Mouse (Mus musculus): ENCODE data around the gene Shisa2. TPM values are rescaled to one million over a fixed set of nuclear protein-coding genes. Genes with fewer than 3 reads are reported as not detected.
A peak's percentile ranks its signal among the peaks of the same experiment; 100 is the strongest.

The Shisa2 gene
- total RNA-seq, 2 experiments from 2014 or later: 0.07 TPM; not detected in 1

DNA sequence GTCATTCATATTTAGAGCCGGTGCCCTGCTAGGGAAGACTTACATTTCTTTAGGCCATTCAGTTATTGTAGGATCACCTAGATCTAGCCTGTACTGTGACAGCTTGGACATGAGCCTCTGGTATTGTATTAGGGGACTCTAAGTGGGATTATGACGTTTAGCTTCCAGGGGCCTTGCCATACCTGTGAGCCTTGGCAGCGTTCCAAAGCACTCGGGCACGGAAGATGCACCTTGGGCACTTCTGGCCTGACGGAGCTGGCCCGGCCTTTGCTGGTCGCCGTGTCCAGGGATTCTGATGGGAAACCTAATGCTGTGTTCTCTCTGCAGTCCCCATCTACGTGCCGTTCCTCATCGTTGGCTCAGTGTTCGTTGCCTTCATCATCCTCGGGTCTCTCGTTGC lies 4.2 kb downstream of the Shisa2 start:
- no peak for ATAC-seq (ENCODE audit: poor library complexity, severe bottlenecking)

DNA sequence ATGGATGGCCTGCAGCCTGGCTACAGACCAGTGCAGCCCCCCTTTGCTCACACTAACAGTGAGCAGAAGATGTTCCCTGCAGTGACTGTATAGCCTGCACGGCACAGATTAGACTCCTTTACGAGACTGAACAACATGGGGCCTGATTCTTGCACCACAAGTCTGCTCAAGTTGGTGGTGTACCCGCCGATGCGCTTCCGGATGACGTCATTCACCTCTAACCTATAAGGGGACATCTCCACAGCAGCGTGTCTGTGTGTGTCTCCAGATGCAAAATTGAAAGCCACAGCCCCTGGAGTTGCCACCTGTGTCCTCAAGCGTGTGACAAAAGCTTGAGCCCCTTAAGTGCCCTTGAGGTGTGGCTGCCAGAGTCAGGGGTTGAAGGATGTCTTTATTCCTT lies 5.0 kb downstream of the Shisa2 start:
- no peak for ATAC-seq (ENCODE audit: poor library complexity, severe bottlenecking)

DNA sequence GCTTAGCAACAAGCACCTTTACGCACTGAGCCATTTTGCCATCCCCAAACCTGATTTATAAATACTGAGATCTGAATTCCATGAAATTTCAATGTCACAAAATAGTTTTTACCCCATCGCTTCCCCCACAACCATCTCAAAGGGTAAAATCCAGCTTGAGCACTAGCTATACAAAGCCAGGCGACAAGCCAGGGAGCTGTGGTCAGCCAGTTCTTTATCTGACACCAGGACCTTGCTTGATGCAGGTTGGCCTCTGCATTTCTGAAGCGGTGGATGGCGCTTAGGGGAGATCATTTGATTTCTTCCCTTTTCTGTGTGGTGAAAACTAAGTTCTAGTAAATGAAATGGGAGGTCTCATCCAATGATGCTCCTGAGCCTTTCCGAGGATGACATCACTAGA lies 7.0 kb downstream of the Shisa2 start:
- no peak for ATAC-seq (ENCODE audit: poor library complexity, severe bottlenecking)

DNA sequence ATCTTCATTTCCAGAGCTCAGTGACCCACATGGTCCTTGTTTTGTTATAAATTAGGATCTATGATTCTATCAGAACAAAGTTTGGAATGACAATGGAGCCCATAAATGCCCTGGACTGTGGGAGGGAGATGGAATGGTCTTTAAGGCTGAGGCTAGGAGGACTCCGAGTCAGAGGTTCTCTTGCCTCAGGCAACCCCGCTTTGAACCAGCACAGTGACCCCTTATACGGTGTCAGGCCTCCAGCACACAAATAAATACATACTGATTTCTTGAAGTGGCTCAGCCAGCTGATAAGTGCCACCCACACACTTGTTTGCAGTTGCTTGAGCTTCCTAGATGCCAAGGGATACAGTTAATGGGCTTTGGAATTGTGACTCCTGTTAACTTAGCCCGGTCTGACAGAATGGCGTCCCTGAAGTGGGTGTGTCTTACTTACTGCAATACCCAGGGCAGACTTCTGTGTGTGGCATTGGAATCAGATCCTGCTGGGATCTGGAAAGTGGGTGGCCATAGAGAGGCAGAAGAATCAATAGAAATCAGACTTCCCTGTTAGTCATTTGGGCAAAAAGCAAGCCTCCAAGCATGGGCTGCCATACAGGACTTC lies 8.3 kb downstream of the Shisa2 start:
- no peak for ATAC-seq (ENCODE audit: poor library complexity, severe bottlenecking)

DNA sequence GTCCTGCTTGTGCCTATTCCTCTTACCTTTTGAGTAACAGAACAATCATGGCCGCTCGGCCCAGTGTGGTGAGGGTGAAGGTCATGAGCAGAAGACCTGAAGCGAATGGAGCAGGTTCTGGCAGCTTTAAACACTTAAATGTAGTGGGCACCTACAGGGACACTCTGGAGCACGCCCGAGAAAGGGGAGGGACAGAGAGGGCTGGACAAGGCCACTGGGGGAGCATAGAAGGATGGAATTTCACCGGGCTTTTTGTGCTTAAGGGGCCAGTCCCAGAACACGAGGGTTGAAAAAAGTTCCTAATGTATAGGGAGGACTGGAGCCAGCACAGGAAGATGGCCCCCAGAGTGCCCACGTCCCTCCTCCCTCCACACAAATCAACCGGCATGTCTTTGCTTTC lies 8.9 kb downstream of the Shisa2 start:
- no peak for ATAC-seq (ENCODE audit: poor library complexity, severe bottlenecking)

DNA sequence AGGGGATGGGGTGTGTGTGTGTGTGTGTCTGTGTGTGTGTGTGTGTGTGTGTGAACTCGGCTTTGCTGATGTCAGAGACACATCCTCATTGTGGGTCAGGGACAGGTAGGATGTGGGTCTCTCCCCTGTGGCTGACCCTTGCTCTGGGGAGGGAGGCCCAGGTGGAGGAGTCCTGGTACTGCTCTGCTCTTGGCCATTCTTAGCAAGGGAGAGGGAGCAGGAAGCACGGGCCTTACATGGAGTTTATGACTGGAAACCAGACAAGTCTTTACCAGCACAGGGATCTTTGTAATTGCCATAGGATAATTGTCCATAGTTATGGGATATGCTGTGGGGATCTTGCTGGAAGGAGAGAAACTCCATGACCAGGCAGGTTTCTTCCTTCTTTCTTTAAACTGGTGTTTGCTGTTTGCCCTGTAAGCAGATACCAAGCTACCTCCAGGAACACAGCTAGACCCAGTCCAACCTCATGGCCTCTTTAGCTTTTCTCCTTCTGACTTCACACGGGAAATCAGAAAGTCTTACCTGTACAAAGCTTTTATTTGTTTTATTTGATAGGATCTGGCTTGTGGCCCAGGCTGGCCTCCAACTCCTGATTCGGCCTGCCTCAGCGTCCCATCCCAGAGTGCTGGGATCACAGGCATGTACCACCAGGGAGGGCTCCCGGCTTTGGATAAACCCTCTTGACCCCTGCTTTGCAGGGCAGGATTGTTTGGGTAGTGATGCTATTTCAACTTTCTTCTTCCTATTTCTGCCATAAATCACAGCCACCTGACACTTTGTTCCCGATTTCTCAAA lies 14.0 kb downstream of the Shisa2 start:
- ATAC-seq (ENCODE audit: poor library complexity, severe bottlenecking): no peak

DNA sequence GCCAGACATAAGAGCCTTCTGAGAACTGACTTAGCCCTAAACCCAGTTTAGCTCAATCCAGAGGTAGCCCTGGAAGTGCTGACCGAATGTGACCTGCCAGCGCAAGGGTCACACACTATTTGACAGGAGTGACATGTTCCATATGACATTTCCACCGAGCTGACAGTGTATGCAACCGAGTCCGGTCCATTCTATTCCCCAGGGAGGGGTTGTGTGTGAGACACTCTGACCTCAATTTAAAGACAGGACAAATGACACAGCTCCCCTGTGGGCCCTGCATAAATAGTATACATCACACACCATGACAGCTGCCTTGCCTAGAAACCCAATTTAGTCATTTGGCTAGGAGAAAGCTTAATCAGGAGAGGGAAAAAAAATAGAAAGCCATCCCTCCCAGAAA lies 16.7 kb downstream of the Shisa2 start:
- ATAC-seq (ENCODE audit: poor library complexity, severe bottlenecking): no peak

DNA sequence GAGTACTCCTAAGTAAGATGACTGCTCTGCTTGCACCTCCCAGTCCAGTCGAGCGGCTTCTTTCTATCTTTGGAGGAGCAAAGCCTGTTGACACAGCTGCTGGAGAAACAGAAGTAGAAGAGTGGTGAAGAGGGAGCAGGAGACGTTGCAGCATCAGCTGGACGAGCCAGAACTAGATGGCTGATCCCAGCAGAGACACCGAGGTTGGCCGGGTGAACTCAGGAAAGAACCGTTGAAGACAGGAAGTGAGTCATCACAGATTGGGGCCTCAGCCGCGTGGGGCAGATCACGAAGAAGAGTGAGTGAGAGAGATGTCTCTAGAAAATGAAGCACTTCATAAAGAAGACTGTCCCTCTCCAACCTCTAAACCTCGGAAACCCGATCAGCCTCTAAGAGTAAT lies 18.5 kb downstream of the Shisa2 start:
- peak; percentile 67 for ATAC-seq (ENCODE audit: poor library complexity, severe bottlenecking)

DNA sequence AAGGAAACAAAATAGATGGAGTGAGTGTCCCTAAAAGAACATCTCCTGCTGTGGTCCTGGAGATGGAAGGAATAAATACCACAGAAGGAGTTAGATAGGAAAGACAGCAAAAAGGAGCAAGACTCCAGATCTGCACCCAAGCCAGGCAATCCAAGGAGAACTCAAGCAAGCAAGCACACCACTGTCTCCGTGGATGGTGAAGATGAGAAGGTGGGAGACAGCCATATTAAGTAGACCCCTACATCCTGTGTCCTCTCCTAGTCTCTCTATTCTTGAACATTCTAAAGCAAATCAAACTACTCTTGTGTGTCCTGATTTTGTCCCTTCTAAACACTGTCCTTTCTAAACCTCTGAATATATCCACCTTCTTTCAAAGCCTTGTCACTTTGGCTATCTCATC lies 19.1 kb downstream of the Shisa2 start:
- no peak for ATAC-seq (ENCODE audit: poor library complexity, severe bottlenecking)

DNA sequence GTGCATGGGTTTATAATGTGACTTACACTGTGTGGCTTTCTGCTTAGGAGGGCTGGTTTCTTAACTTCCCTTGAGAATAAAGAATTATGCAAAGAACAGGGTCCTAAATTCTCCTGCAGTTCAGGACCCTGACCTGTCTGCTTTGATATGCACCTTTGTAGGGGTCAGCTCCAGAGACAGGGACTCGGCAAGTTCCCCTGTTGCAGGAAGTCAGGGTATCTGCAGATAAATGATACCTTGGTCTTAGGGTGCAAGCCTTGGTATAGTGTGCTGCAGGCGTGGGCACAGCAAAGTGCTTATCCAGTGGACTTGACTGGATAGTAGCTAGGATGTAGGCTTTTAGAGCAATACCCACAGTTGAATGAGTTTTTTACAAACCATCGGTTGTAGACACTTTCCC lies 19.8 kb downstream of the Shisa2 start:
- ATAC-seq (ENCODE audit: poor library complexity, severe bottlenecking): no peak

DNA sequence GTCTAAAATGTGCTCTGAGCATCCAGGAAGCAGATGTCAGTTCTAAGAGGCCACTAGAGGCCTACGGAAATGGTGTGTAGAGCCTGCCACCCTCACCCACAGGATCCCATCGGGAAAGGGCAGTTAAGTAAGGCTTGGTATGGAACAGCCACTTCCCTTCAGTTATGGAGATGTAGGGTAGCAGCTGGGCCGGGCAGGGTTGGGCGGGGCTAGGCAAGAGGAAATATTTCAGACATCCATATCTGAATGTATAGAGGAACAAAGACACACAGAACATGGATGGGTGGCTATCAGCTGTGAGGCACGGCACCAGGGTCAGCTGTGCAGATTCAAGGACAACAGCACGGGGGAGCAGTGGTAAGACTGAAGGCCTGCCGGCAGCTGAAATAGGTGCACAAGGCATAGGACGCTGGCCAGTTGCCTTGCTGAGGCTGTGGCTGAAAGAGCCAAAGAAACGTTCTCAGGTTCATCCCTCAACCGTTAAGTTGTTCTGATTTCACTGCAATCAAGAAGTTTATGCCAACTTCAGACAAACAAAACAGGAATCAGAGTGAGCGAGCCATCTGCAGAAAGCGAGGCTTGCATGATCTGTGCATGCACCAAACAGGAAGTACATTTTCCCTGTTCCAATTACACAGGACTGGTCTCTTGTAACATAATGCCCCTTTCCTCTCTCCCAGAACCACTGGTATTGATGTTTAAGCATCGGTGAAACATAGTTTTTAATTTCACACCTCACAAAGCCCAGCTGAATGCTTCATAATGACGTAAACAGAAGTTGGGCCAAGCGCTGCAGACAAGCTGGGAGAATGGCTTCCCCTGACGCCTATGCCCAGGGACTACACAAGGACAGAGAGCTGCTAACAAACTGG lies 22.0 kb downstream of the Shisa2 start:
- ATAC-seq (ENCODE audit: poor library complexity, severe bottlenecking): peak; percentile 51; the same call in 1 of the 2 replicates

DNA sequence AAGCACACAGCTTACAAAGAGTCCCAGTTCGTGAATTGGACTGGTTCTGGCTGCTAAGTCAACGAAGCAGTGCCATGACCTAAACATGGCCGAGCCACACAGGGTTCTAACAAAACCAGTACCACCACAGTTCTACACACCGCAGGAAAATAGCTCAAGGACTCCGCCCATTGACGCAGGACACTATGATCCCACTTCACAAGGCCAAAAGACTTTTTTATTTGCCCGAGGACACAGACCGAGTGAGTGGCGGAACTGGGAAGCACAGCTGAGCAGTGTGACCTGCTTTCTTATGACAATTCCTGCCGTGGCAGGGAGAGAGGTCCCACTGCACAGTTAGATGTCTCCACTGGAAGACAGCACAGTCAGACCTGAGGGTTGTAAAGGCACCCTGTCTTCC lies 23.5 kb downstream of the Shisa2 start:
- no peak for ATAC-seq (ENCODE audit: poor library complexity, severe bottlenecking)

DNA sequence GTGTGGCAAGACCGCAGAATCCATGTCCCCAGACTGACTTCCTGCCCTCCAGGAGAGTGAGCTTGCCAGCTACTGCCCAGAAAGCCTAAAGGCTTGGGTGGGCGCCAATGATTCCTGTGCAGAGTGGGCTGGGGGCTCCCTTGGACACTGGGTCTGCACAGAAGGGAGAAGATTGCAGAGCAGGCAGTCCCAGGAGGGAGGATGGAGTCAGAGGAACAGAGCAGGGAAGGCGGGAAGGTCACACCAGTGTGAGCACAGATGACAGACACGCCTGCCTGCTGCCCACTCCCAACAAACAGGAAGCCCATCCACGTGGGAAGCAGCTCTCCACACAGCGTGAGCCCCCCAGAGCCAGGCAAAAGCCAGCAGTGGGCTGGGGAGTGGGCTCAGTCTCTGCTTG lies 24.2 kb downstream of the Shisa2 start:
- no peak for ATAC-seq (ENCODE audit: poor library complexity, severe bottlenecking)

DNA sequence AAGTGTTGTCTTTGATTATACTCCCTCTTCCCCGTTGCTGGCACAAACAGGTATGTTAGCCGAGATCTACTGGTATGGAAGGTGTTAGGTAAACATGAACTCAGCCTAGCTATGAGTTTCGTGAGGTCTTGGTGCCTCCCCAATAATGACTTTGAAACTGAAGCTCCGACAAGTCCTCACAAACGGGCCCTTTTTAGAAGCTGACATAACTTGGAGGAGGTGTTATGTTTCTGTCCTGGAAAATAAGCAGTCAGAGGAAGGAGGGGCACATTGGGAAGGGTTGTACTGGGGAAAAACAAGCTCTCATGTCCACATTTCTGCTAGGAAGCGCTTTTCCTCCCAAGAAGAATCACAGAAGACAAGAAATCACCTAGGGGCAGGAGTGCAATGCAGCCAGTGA lies 31.5 kb downstream of the Shisa2 start:
- ATAC-seq (ENCODE audit: poor library complexity, severe bottlenecking): no peak

DNA sequence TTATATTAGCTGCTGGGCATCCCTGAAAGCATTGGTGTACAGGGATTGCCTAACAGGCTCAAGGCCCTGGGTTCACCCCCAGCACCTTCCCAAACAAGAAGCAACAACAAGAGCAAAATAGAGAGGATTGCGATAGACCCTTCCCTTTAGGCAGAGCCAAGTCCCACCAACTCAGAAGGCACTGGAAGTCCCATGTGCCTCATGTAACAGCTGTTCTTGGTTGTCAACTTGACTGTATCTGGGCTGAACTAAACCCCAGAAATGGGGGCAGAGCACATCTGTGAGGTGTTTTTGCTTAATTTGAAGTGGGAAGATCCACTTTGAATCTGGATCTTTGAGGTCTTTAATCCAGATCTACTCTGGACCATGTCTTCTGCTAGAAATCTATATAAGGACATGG lies 32.0 kb downstream of the Shisa2 start:
- no peak for ATAC-seq (ENCODE audit: poor library complexity, severe bottlenecking)

DNA sequence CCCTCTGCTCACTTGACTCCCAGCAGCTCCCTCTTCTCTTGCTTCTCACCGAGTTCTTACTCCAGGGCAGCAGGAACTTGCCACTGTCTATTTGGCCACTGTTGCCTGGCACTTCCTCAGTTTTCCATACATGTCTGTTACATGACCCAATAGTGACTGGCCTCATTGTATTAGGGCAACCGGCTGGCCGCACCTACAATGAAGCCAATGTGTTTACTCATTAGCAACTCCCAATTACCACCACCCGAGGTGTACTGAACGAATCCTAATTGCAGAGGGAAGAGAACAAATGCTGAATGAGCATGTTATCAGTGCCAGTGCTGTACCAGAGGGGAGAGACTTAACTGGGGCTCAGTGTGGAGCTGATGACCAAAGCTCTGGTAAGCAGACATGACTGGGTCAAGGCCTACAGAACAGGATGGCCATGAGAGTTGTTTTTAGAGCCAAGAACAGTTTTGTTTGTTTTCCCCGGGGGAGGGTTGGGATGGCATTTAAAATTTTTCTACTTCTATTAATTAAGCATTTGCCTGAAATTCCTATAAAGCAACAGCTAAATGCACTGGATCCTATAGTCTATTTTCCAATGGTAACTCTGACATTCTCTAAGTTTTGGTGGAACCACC lies 47.9 kb downstream of the Shisa2 start:
- ATAC-seq (ENCODE audit: poor library complexity, severe bottlenecking): no peak

DNA sequence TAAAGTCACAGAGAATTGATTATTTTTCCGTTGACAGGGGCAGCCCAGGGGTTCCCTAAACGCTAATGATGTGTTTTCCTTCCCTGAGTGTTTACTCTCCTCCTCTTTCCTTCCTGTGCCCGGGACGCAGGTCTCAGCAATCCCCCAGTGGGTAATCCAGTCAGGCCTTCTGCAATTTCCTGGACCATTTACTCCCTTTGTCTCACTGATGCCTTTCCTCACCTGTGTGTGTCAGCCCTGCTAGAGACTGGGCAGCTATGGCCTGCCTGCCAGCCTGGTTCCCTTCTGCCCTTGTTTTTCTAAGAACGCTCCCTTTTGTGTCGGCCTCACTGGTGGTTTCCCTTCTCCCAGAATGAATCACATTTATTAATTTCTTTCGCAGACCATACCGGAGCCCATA lies 49.4 kb downstream of the Shisa2 start:
- ATAC-seq (ENCODE audit: poor library complexity, severe bottlenecking): no peak

DNA sequence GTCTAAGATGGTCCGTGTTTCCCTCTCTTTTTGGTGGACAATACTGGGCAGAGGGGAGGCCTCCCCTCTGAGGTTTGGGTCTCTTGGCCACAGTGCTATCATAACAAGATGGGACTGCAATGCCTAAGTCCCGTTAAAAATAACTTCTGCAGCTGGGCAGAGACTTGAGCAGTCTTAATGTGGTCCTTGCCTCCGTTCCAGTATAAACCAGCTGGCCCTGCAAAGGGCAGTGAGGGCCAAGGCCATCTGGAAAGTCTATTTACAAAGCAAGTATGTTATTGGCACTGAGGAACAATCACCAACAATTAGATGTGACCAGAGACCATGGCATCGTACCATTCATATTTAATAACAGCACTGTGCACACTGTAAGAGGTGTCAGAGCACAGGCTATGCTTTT lies 50.2 kb downstream of the Shisa2 start:
- ATAC-seq (ENCODE audit: poor library complexity, severe bottlenecking): no peak

DNA sequence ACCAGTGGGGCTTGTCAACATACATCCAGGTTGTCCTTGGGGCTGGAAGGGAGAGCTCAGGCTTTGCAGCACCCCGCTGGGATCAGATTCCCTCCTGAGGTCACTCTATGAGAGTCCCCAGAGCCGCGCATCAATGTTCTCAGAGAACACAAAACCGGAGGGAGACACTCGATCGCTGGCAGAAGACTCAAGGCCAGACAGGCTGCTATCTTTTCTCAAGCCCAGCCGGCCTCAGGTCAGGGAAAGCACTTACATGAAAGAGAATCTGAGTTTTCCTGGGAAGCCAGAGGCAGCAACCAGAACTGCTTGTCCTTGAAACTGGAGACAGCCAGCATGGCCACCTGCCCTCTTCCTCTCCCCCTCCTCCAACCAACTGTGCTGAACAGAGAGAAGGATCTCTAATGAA lies 52.5 kb downstream of the Shisa2 start:
- no peak for ATAC-seq (ENCODE audit: poor library complexity, severe bottlenecking)
